Mouse (Mus musculus): ENCODE data around the gene Dlg4. TPM values are rescaled to one million over a fixed set of nuclear protein-coding genes. Genes with fewer than 3 reads are reported as not detected.
A peak's percentile ranks its signal among the peaks of the same experiment; 100 is the strongest.

Gene Dlg4
- polyA plus RNA-seq, 1 experiment from 2014 or later: 13.8 TPM

DNA sequence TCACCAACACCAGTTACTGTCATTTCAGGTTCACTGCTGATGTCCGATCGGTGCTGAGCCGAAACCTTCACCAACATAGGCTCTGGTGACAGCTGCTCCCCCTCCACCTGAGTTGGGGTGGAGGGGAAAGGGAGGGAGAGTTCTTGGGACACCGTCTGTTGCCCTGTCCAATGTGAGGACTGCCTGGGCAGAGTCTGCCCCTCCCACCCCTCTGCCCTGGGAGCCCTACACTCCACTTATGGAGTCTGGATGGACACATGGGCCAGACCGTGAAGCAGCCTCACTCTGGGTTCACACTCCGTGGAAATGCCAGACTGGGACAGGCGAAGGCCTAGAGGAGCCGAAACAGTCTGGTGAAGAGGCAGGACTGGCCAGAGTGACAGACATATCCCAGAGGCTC is 26.8 kb upstream of the Dlg4 start:
- peak overlapping the region; percentile 85; the same call in 1 of the 2 replicates for H3K4me3 ChIP-seq
- no peak for DNase-seq (ENCODE audit: extremely low spot score, low spot score)
- H3K4me1 ChIP-seq: peaks cover 25% of the 10 kb centered on the region
- H3K27ac ChIP-seq: no peak overlapping the region; the same call in 1 of the 2 replicates
- no peaks in the 10 kb centered on the region for H3K9me3 ChIP-seq
- WGBS: 93% methylated on average over 8 of the region's 8 CpGs
- peaks cover 72% of the 10 kb centered on the region for H3K36me3 ChIP-seq (replicated peaks)
- no peaks in the 10 kb centered on the region for H3K27me3 ChIP-seq (ENCODE audit: poor library complexity, severe bottlenecking)

DNA sequence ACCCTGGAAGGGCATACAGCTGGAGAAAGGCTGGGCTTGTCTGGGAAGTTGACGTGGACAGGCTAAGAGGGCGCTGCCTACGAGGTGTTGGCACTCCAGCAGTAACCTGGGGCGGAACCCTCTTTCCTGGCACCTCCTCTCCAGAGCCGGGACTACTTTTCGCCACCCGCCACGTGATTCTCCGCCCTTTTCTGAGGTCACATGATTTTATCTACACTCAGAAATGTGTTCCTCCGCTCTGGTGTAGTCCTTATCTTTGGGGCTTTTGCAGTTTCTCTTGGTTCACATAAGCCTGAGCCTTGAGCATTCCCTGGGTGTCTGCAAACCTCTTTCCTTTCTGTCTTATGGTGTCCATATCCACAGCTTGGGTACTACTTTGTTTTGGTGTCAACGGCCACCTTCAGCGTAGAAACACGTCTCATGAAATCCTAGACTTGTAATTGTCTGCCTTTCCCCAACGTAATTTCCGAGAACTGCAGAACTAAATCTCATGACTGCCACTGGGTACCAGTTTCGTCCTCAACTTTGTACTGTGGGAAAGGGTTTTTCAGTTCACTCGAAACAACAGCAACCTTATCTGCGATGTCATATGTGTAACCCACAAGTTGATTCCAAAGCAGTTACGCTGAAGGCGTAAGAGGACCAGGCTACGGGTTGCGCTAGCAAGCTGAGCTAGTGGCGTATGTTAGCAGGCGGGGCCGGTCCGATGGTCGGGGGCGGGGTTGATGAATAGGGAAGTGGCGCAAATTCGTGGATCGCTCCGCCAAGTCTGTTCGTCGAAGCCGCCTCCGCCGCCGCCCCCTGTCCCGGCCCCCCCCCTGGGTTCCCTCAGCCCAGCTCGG is 25.7 kb upstream of the Dlg4 start, which contains the start of gene Gabarap:
Gene Gabarap, plus strand, starts transcription at position 294 of the 842 bp plus-strand sequence.
- H3K36me3 ChIP-seq (replicated peaks): peaks cover 62% of the 10 kb centered on the region

DNA sequence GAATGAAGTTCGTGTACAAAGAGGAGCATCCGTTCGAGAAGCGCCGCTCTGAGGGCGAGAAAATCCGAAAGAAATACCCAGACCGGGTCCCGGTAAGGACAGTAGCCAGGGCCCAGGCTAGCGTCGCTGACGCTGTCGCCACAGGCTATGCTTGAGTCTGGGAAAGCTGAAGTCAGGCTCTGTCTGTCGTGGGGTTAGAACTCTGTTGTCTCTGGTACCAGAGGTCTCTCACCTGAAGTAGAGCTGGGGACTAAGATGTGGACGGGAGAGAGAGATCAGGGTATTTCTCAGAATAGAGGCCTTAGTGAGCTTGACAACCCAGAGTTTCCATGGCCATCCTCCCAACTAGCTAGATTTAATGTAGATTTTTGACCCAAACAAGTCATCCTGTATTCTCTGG is 25.0 kb upstream of the Dlg4 start:
- no peaks in the 10 kb centered on the region for H3K9me3 ChIP-seq
- no peaks in the 10 kb centered on the region for H3K27me3 ChIP-seq (ENCODE audit: poor library complexity, severe bottlenecking)
- WGBS: under 1% methylated on average over 15 of the region's 15 CpGs
- peak overlapping the region; percentile 85 for H3K4me3 ChIP-seq
- H3K4me1 ChIP-seq: peaks cover 27% of the 10 kb centered on the region
- DNase-seq (ENCODE audit: extremely low spot score, low spot score): no peak
- H3K27ac ChIP-seq: peak overlapping the region; percentile 93
- H3K36me3 ChIP-seq (replicated peaks): peaks cover 56% of the 10 kb centered on the region

More for the DNA sequence above, 25.7 kb upstream of the Dlg4 start, which contains the start of gene Gabarap:
- H3K4me3 ChIP-seq: peak within 1 kb of the TSS; percentile 85
- under 1% methylated on average over 40 of the region's 40 CpGs for WGBS
- H3K9me3 ChIP-seq: no peaks in the 10 kb centered on the region
- H3K4me1 ChIP-seq: peaks cover 27% of the 10 kb centered on the region
- H3K27me3 ChIP-seq (ENCODE audit: poor library complexity, severe bottlenecking): no peaks in the 10 kb centered on the region
- peak; percentile 95 for DNase-seq (ENCODE audit: extremely low spot score, low spot score)
- H3K27ac ChIP-seq: peak within 1 kb of the TSS; percentile 93

DNA sequence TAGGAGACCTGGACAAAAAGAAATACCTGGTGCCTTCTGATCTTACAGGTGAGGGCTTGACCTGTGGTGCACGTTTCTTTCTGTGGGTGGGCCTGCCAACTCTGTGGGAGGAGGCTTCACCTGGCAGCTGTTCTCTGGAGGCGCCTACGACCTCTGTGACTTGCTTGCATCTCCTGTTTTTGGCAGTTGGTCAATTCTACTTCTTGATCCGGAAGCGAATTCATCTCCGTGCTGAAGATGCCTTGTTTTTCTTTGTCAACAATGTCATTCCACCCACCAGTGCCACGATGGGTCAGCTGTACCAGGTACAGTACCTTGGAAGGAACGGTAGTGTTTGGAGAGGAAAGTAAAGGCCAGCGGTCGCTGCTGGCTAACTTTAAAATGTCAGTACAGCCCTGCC is 24.3 kb upstream of the Dlg4 start:
- DNase-seq (ENCODE audit: extremely low spot score, low spot score): no peak
- Histone ChIP-seq H3K27me3 (ENCODE audit: poor library complexity, severe bottlenecking) (no peaks in the 10 kb centered on the region), H3K36me3 (replicated peaks) (peaks cover 49% of the 10 kb centered on the region), H3K4me3 (peak overlapping the region; percentile 85), H3K4me1 (peaks cover 30% of the 10 kb centered on the region), H3K27ac (no peak overlapping the region), H3K9me3 (no peaks in the 10 kb centered on the region)
- WGBS: 84% methylated on average over 10 of the region's 10 CpGs

DNA sequence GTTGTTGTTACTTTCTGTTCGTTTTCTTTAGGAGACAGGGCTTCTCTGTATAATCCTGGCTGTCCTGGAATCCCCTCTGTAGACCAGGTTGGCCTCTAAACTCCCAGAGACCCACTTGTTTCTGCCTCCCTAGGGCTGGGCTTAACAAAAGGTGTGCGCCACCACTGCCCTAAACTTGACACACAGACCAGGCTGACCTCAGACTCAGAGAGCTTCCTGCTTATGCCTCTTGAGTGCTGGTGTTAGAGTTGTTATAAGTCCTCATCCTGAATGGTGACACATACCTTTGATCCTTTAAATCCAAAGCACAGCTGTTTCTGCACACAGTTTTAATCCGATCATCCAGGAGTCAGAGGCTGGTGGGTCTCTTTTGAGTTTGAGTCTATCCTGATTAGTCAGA is 23.8 kb upstream of the Dlg4 start:
- DNase-seq (ENCODE audit: extremely low spot score, low spot score): no peak
- Histone ChIP-seq H3K4me1 (peaks cover 36% of the 10 kb centered on the region), H3K27ac (no peak overlapping the region), H3K36me3 (replicated peaks) (peaks cover 48% of the 10 kb centered on the region), H3K9me3 (no peaks in the 10 kb centered on the region), H3K27me3 (ENCODE audit: poor library complexity, severe bottlenecking) (no peaks in the 10 kb centered on the region), H3K4me3 (peak overlapping the region; percentile 85; the same call in 1 of the 2 replicates)
- 89% methylated on average over 3 of the region's 3 CpGs for WGBS

DNA sequence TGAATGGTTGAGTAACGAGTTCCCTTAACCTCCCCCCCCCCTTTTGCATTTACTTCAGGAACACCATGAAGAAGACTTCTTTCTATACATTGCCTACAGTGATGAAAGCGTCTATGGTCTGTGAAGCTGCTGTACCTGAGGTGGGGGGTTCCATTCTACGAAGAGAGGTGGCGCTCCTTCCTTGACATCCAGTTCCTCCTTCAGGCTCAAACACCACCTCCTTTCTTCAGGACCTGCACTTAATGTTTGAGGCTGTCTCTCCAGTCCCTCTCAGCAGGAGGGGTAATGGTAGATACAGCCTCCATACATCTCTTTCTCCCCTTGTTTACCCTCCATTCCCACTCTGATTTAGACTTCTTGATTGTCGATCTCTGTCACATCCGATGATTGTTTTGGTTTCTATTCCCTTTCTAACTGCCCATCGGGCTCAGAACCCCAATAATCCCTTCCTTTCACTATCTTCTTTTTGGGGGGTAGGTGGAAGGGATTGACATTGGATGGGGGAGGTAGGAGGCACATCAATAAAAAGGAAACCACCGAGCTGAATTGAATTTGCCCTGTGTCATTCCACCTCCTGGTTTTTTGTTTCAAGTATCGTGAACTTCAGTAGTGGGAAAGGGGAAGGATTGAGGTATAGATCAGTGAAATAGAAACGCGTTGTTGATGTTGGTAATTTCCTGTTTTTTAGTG is 22.2 kb upstream of the Dlg4 start:
- Histone ChIP-seq H3K27ac (no peak overlapping the region), H3K4me1 (peaks cover 47% of the 10 kb centered on the region), H3K36me3 (replicated peaks) (peaks cover 48% of the 10 kb centered on the region), H3K4me3 (peak overlapping the region; percentile 76), H3K9me3 (no peaks in the 10 kb centered on the region), H3K27me3 (ENCODE audit: poor library complexity, severe bottlenecking) (no peaks in the 10 kb centered on the region)
- WGBS: 88% methylated on average over 11 of the region's 11 CpGs
- no peak for DNase-seq (ENCODE audit: extremely low spot score, low spot score)

DNA sequence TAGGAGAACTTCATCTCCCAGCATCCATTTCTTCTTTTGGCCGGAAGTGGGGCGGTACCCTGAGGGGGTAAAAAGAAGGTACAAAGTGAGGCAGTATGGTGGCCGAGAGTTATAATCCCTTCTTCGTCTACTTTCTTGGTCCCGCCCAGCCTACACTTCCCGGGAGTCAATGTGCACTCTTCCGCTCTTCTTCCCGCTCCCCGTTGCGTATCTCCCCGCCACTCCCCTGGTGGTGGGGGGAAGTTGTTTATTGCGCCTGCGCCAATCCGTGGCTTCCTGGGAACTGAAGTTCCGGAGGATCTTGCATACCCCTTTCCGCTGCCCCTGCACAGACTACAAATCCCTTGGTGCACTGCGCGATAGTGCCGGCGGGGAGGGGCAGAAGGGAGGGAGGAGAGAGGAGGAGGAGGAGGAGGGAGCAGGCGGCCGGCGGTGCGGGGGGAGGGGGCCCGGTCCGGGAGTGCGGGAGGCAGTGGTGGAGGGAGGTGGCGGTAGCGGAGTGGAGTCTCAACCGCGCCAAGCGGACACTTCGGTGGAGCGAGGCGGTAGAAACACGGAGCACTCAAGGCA is 21.3 kb upstream of the Dlg4 start, which contains the start of gene Phf23:
Gene Phf23, plus strand, starts transcription at position 387 of the 570 bp plus-strand sequence.
- H3K4me3 ChIP-seq: peak within 1 kb of the TSS; percentile 76
- H3K27ac ChIP-seq: peak within 1 kb of the TSS; percentile 99
- no peaks in the 10 kb centered on the region for H3K27me3 ChIP-seq (ENCODE audit: poor library complexity, severe bottlenecking)
- under 1% methylated on average over 36 of the region's 36 CpGs for WGBS
- no peaks in the 10 kb centered on the region for H3K9me3 ChIP-seq
- H3K4me1 ChIP-seq: peaks cover 47% of the 10 kb centered on the region
- peak; percentile 99 for DNase-seq (ENCODE audit: extremely low spot score, low spot score)
- H3K36me3 ChIP-seq (replicated peaks): peaks cover 48% of the 10 kb centered on the region

DNA sequence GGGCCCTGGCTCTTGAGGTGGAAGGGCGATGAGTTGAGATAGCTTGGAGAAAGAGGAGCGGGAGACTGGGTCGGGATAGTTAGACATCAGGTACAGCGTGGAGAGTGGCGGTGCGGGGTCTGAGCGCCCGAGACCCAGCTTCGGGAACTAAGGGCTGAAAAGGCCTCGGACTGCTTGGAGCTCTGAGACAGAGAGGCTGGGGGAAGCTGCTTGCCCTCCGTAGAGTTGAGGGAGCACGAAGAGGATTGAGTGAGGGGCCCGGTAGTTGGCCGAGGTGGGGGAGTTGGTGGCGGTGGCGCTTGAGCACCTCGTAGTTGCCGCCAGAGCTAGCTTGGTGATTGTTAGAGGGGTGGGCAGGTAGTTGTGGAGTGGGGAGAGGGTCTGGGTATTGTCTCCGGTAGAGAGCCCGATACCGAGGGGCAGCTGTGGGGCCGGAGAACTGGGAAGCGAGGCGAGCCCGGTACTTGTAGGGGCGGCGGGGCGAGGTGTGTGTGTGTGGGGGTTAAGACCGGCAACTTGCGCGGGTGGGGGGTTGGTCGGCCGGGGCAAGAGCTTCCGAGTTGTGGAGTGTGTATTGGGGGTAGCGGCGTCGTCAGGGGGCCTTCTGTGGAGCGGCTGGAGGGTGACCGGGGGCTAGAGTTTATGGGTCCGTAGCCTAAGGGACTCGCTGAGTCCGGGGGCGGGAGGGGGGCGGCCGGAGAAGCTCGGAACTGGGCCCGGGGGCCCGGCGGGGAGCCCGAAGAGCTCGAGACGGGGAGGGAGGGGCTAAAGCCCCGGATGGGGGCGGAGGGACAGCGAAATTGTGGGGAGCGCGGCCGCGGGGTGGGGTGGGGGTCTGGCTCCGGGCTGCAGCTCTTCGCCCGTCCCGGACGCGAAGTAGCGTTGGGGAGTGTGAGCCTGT is 20.3 kb upstream of the Dlg4 start:
- DNase-seq (ENCODE audit: extremely low spot score, low spot score): peak; percentile 62
- Histone ChIP-seq H3K27me3 (ENCODE audit: poor library complexity, severe bottlenecking) (no peaks in the 10 kb centered on the region), H3K9me3 (no peaks in the 10 kb centered on the region), H3K4me1 (peaks cover 49% of the 10 kb centered on the region), H3K27ac (peak overlapping the region; percentile 99), H3K36me3 (replicated peaks) (peaks cover 48% of the 10 kb centered on the region), H3K4me3 (peak overlapping the region; percentile 76)
- WGBS: 2% methylated on average over 66 of the region's 66 CpGs

DNA sequence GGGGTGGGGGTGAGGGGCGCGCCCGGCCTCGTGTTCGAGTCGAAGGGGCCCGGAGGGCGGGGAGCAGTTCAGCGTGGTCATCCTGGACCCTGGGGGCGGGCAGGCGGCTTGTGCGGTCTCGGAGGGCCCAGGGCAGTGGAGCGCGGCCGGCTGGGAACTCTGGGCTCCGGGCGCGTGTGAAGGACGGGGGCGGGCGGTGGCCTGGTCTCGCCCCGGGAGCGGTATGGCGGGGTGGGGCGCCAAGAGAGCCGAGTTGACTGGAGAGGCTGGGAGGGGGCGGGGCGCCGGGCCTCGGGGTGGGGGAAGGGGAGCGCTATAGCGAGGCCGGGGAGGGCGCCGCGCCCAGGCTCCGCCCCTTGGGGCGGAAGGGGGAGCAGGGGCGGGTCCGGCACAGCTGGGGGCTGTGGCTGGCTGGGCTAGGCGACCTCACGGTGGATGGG is 19.7 kb upstream of the Dlg4 start:
- Histone ChIP-seq H3K9me3 (no peaks in the 10 kb centered on the region), H3K27ac (peak overlapping the region; percentile 99), H3K4me1 (peaks cover 55% of the 10 kb centered on the region), H3K27me3 (ENCODE audit: poor library complexity, severe bottlenecking) (no peaks in the 10 kb centered on the region), H3K4me3 (peak overlapping the region; percentile 76), H3K36me3 (replicated peaks) (peaks cover 52% of the 10 kb centered on the region)
- peak; percentile 90 for DNase-seq (ENCODE audit: extremely low spot score, low spot score)
- WGBS: under 1% methylated on average over 42 of the region's 44 CpGs

DNA sequence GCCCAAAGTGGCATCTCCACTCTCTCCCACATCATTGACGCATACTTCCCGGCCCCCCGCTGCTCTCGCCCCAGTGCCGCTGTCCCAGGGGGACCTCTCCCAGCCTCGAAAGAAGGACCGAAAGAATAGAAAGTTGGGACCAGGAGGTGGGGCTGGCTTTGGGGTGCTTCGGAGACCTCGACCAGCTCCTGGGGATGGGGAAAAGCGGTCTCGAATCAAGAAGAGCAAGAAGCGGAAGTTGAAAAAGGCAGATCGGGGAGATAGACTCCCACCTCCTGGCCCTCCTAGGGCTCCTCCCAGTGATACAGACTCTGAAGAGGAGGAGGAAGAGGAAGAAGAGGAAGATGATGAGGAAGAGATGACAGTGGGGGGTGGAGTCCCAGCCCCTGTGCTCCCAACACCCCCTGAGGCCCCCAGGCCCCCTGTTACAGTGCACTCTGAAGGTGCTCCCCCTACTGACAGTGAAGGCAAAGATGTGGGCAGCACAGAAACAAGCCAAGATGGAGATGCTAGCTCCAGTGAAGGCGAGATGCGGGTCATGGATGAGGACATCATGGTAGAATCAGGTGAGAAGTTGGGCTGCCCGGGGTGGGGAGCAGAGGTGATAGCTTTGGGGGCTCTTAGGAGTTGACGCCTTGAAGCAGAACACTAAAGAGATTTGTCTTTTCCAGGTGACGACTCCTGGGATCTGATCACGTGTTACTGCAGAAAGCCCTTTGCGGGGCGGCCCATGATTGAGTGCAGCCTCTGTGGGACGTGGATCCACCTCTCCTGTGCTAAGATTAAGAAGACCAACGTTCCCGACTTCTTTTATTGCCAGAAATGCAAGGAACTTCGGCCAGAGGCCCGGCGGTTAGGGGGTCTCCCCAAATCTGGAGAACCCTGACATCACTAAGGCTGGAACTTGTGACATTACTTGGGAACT is 17.9 kb upstream of the Dlg4 start:
- H3K9me3 ChIP-seq: no peaks in the 10 kb centered on the region
- peaks cover 64% of the 10 kb centered on the region for H3K4me1 ChIP-seq
- DNase-seq (ENCODE audit: extremely low spot score, low spot score): no peak
- peak overlapping the region; percentile 95 for H3K4me3 ChIP-seq
- H3K36me3 ChIP-seq (replicated peaks): peaks cover 45% of the 10 kb centered on the region
- 94% methylated on average over 27 of the region's 27 CpGs for whole genome bisulfite sequencing
- H3K27me3 ChIP-seq (ENCODE audit: poor library complexity, severe bottlenecking): no peaks in the 10 kb centered on the region
- H3K27ac ChIP-seq: no peak overlapping the region

DNA sequence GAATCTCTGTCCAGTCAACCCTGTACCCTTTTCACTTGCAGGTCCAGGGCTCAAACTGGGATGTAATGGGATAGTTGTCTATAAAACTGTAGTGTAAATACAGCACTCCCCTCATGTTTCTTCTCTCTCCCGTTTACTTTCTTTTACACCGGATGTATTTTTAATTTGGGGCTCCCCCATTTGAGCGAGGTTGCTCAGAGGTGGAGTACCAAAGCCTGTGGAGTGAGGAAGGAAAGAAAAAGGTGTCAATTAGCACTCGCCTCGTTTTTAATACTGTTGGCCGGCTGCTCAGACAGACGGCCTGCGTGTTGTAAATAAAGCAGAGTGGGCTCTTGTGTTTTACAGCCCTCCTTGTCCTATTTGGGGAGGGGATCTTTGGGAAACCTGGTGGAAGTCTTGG is 17.1 kb upstream of the Dlg4 start:
- peaks cover 69% of the 10 kb centered on the region for H3K4me1 ChIP-seq

More for the DNA sequence above, 17.1 kb upstream of the Dlg4 start:
- peak overlapping the region; percentile 95; the same call in 1 of the 2 replicates for H3K4me3 ChIP-seq
- no peak for DNase-seq (ENCODE audit: extremely low spot score, low spot score)
- 90% methylated on average over 8 of the region's 8 CpGs for WGBS
- H3K27me3 ChIP-seq (ENCODE audit: poor library complexity, severe bottlenecking): no peaks in the 10 kb centered on the region
- H3K27ac ChIP-seq: 0 out of 2 replicates have a peak overlapping the region, but pooled peaks have one; percentile 95
- H3K36me3 ChIP-seq (replicated peaks): peaks cover 42% of the 10 kb centered on the region
- H3K9me3 ChIP-seq: no peaks in the 10 kb centered on the region

Data from forebrain, embryonic 10.5 days (tissue).